Mouse (Mus musculus): Measurements from ENCODE around the gene Pigc.
A peak's percentile ranks its signal among the peaks of the same experiment; 100 is the strongest.

The Pigc gene

GRCm38 (mm10) chr1:161976255-161977182, 7.5 kb downstream of the Pigc start:
- DNase-seq (ENCODE audit: low read depth, low spot score), result peak; percentile 70

- no peak for DNase-seq (ENCODE audit: low read depth, low spot score)
Observed at GRCm38 (mm10) chr1:161977331-161977730, 8.3 kb downstream of the Pigc start.

DNA sequence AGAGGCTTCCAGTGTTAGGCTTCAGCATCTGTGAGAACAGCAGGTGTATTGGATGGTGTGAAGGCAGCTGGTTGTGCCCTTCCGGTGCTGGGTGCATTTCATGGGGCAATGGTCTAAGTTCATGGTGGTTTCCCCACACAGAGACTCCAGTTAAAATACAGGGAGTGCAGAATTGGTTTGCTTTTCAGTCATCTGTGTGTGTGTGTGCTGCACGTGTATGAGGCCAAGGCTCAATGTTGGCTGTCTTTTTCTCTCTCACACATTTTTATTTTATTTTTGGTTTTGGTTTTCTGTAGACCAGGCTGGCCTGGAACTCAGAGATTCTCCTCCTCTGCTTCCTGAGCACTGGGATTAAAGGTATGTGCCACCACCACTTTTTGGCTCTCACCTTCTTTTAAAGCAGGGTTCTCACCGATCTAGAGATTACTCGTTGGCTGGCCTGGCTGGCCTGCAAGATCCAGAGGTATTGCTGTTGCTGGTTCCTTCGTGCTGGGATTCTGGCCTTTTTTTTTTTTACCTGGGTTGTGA, 9.3 kb downstream of the Pigc start:
- no peak for DNase-seq (ENCODE audit: low read depth, low spot score)

DNA sequence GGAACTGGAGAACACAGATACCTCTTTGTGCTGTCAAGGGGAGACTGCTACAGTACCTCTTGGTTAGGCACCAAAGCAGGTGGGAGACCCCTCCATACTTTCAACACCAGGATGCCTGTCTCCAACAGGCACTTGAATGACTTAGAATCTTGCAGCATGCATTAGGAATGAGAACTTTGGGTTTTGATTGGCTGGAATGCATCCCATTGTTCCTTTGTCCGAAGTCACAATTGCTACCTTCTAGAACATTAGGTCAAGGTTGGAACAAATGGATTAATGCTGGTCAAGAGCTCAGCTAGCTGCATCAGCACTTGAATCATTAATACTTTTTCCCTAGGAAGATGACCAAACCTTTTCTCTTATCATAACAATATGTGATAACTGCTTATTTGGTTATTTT, 10.6 kb downstream of the Pigc start, which contains the start of gene 4930558K02Rik:
Gene 4930558K02Rik (minus strand): TSS at position 101 of the 400 bp plus-strand sequence.
- no peak for DNase-seq (ENCODE audit: low read depth, low spot score)

- no peak for DNase-seq (ENCODE audit: low read depth, low spot score)
Observed at GRCm38 (mm10) chr1:161980046-161980445, 11.1 kb downstream of the Pigc start.

- no peak for DNase-seq (ENCODE audit: low read depth, low spot score)
Observed at GRCm38 (mm10) chr1:161980626-161981298, 11.8 kb downstream of the Pigc start.

DNA sequence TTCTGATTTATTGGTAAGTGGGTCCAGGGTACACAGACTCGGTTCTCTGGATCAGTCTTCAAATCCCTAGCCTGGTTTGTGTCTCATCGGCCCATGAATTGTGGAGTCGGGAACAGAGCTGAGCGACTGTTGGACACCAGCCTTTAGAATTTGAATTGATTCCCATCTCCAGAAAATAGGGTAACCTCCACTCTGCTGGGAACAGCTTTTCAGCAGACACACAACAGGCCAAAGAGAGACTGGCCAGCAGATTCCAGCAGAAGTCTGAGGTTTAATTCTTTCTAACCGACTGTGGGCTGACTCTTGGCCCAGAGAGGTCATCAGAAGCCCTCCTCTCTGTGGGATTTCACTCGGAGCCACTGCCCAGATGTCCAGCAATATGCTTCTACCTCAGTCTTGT, 14.5 kb downstream of the Pigc start:
- DNase-seq (ENCODE audit: low read depth, low spot score), result no peak

GRCm38 (mm10) chr1:161983979-161984566, 15.1 kb downstream of the Pigc start:
- no peak for DNase-seq (ENCODE audit: low read depth, low spot score)

- no peak for DNase-seq (ENCODE audit: low read depth, low spot score)
Observed at GRCm38 (mm10) chr1:161990684-161991578, 21.9 kb downstream of the Pigc start.

- no peak for DNase-seq (ENCODE audit: low read depth, low spot score)
Observed at GRCm38 (mm10) chr1:161991846-161992245, 22.9 kb downstream of the Pigc start.

GRCm38 (mm10) chr1:161992389-161992788, 23.4 kb downstream of the Pigc start:
- DNase-seq (ENCODE audit: low read depth, low spot score), result no peak

DNA sequence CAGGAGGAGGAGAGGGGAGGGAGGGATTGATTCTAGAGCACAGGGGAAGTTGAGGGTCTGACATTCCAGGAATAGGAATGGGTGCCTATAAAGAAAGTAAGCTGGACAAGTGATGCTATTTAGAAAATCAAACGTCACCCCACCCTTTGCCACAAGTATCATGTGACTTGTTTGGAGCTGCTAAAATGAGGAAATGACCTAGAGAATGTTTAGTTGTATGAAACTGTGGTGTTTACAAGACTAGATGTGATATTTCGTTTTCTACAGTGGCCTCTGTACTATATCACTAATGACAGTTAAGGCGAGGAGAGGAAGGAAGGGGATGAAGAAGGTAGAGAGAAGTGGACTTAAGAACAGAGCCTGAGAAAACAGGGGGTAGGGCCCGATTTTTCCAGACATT, 29.8 kb downstream of the Pigc start:
- DNase-seq (ENCODE audit: low read depth, low spot score), result no peak

DNA sequence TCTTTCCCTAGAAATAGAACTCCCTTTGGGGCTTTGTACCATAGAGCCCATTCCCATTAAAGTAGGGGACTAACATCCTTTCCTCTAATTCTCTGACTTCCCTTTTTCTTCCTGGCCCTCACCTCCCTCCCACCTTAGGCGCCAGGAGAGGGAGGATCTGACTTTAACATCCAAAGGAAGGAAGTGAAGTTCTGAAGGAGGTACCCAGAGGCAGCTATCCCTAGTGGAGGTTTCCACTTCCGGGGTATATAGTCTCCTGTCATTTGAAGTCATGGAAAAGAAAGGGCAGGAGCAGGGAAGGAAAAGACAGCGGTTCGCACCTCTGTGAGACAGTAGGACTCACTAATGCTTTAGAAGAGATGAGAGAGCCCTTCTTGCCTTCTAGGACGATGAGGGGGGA, 30.4 kb downstream of the Pigc start:
- no peak for DNase-seq (ENCODE audit: low read depth, low spot score)

GRCm38 (mm10) chr1:161999882-162000371, 30.9 kb downstream of the Pigc start:
- DNase-seq (ENCODE audit: low read depth, low spot score), result peak; percentile 69

GRCm38 (mm10) chr1:162001328-162001727, 32.3 kb downstream of the Pigc start:
- DNase-seq (ENCODE audit: low read depth, low spot score), result no peak

DNA sequence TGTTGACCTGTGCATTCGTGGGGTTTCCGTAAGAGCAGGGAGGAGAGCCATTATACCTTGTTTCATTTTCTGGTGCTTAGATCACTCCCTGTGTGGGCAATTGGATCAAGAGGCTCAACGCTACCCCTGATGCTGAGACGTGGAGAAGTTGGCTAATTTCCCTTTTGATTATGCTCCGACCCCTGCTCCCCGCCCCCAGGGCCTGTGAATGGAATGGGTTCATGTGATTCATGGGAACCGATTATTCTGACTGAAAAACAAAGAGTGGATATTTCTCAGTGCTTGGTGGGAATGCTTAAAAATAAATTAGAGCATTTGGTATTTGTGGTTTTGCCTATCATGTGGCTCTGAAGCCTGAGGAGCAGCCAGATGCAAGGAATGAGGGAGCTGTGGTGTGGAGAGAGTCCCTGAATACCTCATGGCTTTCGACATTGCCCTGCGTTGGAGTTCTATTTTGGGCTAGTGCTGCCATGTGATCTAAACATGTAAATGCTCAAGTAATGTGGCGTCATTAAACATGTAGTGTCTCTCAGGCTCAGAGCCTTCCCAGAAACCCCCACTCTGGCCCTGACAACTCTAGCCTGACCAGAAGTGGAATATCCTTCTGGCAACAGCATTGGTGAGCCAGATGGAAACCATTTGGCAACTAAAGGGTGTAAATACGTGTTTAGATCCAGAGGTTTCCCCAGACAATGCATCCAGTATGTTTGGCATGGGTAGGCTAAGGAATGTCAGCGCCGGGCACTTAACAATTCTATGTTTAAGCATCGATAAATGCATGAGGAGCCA, 34.9 kb downstream of the Pigc start:
- no peak for DNase-seq (ENCODE audit: low read depth, low spot score)

DNA sequence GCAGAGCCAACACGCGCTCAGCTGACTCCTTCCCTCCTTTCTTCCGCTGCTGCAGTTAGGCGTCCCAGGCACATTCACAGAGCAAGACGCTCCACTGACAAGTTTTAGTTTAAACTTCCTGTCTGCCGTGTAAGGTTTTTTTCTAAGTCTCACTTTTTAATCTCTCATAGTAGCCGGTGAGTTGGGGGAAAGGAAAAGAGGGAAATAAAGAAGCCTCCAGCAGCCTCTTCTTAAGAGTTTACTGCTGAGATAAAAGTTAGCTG, 35.5 kb downstream of the Pigc start:
- no peak for DNase-seq (ENCODE audit: low read depth, low spot score)

DNA sequence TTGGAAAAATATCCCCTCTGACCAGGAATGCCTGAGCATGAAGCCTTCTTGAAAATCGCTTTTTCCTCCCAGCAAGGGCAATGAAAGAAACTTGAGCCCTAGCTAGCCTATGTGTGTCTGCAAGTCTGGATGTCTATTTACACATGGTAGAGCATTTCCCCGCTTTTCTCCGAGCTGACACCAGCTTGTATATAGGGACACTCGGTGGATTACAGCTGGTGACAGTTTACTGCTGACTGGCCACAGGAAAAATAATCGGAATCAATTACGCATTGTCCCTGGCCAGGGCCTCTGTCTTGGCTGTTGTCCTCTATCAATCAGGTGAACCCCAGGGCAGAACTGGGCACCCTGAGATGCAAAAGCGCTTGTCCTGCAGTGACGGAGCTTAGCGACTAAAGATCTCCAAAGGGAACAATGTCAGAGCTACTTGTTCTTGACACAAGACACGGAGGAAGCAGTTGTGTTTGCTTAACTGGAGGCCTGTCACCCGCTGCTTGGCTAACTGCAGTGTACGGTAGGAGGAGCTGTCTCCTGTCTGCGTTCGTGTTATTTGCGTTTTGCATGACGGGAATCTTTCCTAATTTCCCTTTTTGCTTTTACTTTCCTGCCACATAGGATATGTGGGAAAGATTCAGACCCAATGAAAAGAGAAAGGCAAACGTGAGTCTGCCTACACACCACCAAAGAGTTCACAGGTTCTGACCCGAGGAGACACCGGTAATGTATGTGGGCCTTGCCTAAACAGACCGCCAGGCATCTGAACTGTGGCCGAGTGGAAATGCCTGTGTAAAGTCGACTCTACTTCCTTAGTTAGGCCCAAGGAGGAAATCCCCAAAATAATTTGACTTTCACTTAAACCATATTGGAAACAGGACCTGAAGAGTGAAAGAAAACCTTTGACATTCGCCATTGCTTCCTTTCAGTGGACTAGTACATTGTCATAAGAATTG, 36.1 kb downstream of the Pigc start:
- no peak for DNase-seq (ENCODE audit: low read depth, low spot score)

DNA sequence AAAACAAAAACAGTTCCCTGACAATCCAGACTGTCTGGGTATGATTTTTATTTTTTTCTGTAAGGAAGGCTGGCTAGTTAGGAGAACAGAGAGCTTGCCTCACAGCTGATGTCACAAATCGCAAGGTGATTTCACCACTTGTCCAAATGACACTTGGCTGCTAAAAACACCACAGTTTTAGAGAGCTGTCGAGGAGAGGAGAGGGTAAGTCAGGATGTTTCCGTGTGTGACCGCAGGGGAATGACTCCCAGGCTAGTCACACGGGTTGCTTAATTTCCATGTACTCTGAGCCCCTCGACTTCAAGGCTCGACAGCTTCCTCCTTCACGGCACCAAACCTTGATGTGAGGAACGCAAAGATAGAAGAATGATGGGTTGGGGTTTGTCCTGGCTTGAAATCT, 37.1 kb downstream of the Pigc start:
- no peak for DNase-seq (ENCODE audit: low read depth, low spot score)

All from brain, embryonic 18.5 days (tissue).